Comparison of ENCODE assay signal across 8 mouse cellular contexts in genomic region chr4:134018038-134018778, GRCm38 (mm10). TPM values are rescaled to one million over a fixed set of nuclear protein-coding genes. Genes with fewer than 3 reads are reported as not detected.
A peak's percentile ranks its signal among the peaks of the same experiment; 100 is the strongest.
DNase-seq lines count a peak whose midpoint lies in the region; ATAC-seq lines count a peak whose summit lies in the region.

No protein-coding gene starts in this region.

- under 1% methylated on average over 45 of the region's 46 CpGs for WGBS in forebrain, embryonic 14.5 days
- under 1% methylated on average over 46 of the region's 46 CpGs for WGBS in liver, embryonic 11.5 days
- under 1% methylated on average over 46 of the region's 46 CpGs for WGBS in stomach, embryonic 15.5 days

- H3K9ac ChIP-seq in forebrain, embryonic 14.5 days (ENCODE audit: low read length): peak overlapping the region; percentile 45; the same call in 1 of the 2 replicates
- peak overlapping the region; percentile 56 for H3K9ac ChIP-seq in liver, embryonic 11.5 days (ENCODE audit: low read depth, low read length)
- H3K9ac ChIP-seq in stomach, embryonic 15.5 days: no peak overlapping the region

- no peaks in the 10 kb centered on the region for H3K36me3 ChIP-seq in forebrain, embryonic 14.5 days (ENCODE audit: control insufficient read depth, insufficient read depth, low read length)
- no peaks in the 10 kb centered on the region for H3K36me3 ChIP-seq in liver, embryonic 11.5 days (ENCODE audit: control insufficient read depth, insufficient read depth, low read length)
- H3K36me3 ChIP-seq in stomach, embryonic 15.5 days: no peaks in the 10 kb centered on the region

- H3K4me2 ChIP-seq in forebrain, embryonic 14.5 days (ENCODE audit: low read length): peak overlapping the region; percentile 50
- H3K4me2 ChIP-seq in liver, embryonic 11.5 days: peak overlapping the region; percentile 64
- H3K4me2 ChIP-seq in stomach, embryonic 15.5 days: peak overlapping the region; percentile 41

- H3K27me3 ChIP-seq in forebrain, embryonic 14.5 days (replicated peaks; ENCODE audit: control insufficient read depth, insufficient read depth, low read length): peaks cover 17% of the 10 kb centered on the region
- peaks cover 41% of the 10 kb centered on the region for H3K27me3 ChIP-seq in liver, embryonic 11.5 days (replicated peaks; ENCODE audit: control insufficient read depth, insufficient read depth, low read length)
- peaks cover 40% of the 10 kb centered on the region for H3K27me3 ChIP-seq in stomach, embryonic 15.5 days (replicated peaks)

- intact Hi-C loops in left cerebral cortex, postnatal 10 days (cut with DNase I): no loop called here

- H3K27ac ChIP-seq in forebrain, embryonic 14.5 days (ENCODE audit: low read depth, low read length): no peak overlapping the region
- peak overlapping the region; percentile 73 for H3K27ac ChIP-seq in liver, embryonic 11.5 days (ENCODE audit: low read depth, low read length)
- no peak overlapping the region for H3K27ac ChIP-seq in stomach, embryonic 15.5 days

- ATAC-seq in forebrain, embryonic 14.5 days: no peak
- no peak for ATAC-seq in liver, embryonic 11.5 days (replicated peaks; ENCODE audit: low FRiP score)
- ATAC-seq in stomach, embryonic 15.5 days (ENCODE audit: insufficient read depth, low FRiP score, low read depth): no peak

- peak overlapping the region; percentile 24 for H3K4me3 ChIP-seq in forebrain, embryonic 14.5 days (ENCODE audit: low read depth, low read length)
- peak overlapping the region; percentile 51 for H3K4me3 ChIP-seq in liver, embryonic 11.5 days (ENCODE audit: low read depth, low read length)
- no peak overlapping the region for H3K4me3 ChIP-seq in stomach, embryonic 15.5 days (replicated peaks)

- H3K4me1 ChIP-seq in forebrain, embryonic 14.5 days (ENCODE audit: control insufficient read depth, insufficient read depth, low read length): peaks cover 14% of the 10 kb centered on the region
- peaks cover 8% of the 10 kb centered on the region; the same call in 1 of the 2 replicates for H3K4me1 ChIP-seq in liver, embryonic 11.5 days (replicated peaks; ENCODE audit: control insufficient read depth, insufficient read depth, low read length)
- H3K4me1 ChIP-seq in stomach, embryonic 15.5 days: peaks cover 23% of the 10 kb centered on the region

- H3K9me3 ChIP-seq in forebrain, embryonic 14.5 days (replicated peaks; ENCODE audit: control insufficient read depth, low read length): no peaks in the 10 kb centered on the region
- H3K9me3 ChIP-seq in liver, embryonic 11.5 days (ENCODE audit: control insufficient read depth, low read length): no peaks in the 10 kb centered on the region
- H3K9me3 ChIP-seq in stomach, embryonic 15.5 days: no peaks in the 10 kb centered on the region

- peak; percentile 24 for DNase-seq in retina, embryonic 14.5 days (ENCODE audit: low spot score)
- DNase-seq in retina, postnatal 1 day: no peak
- DNase-seq in forebrain, embryonic 14.5 days (ENCODE audit: low spot score): peak; percentile 23
- peak; percentile 57 for DNase-seq in liver, embryonic 11.5 days (ENCODE audit: low spot score)
- no peak for DNase-seq in right cerebral cortex, adult 2 months (ENCODE audit: low spot score in 2 of 2)
- DNase-seq in kidney, postnatal 4 days: no peak
- no peak for DNase-seq in left cerebral cortex, postnatal 10 days (ENCODE audit: extremely low spot score in 1 of 2, low spot score in 2 of 2)

RNA-seq across cellular contexts. Expression of gene Lin28a, which starts 0.4 kb away (rescaled TPM):
- not detected in 2 replicates for polyA plus RNA-seq in forebrain, embryonic 14.5 days (2014; fragmentation: Nextera tagmentation; extraction: Ambion mirVana)
- polyA plus RNA-seq in liver, embryonic 11.5 days (2014; fragmentation: Nextera tagmentation; extraction: Ambion mirVana): 5.8 TPM in 2 replicates
- polyA plus RNA-seq in stomach, embryonic 15.5 days (2015; fragmentation: Nextera tagmentation; extraction: Ambion mirVana): 0.12 and 0.17 TPM in 2 replicates
- total RNA-seq in left cerebral cortex, postnatal 10 days (2021): not detected

RNA-seq across cellular contexts. Expression of gene Dhdds, which starts 17.5 kb away (rescaled TPM):
- 52.7 and 57.0 TPM in 2 replicates for polyA plus RNA-seq in forebrain, embryonic 14.5 days (2014; fragmentation: Nextera tagmentation; extraction: Ambion mirVana)
- 30.9 and 39.0 TPM in 2 replicates for polyA plus RNA-seq in liver, embryonic 11.5 days (2014; fragmentation: Nextera tagmentation; extraction: Ambion mirVana)
- polyA plus RNA-seq in stomach, embryonic 15.5 days (2015; fragmentation: Nextera tagmentation; extraction: Ambion mirVana): 39.9 and 41.5 TPM in 2 replicates
- 10 to 100 TPM; 57.1 to 61.4 TPM for total RNA-seq in left cerebral cortex, postnatal 10 days (2021)

RNA-seq across cellular contexts. Expression of gene Zfp683, which starts 35.4 kb away (rescaled TPM):
- not detected in 2 replicates for polyA plus RNA-seq in forebrain, embryonic 14.5 days (2014; fragmentation: Nextera tagmentation; extraction: Ambion mirVana)
- polyA plus RNA-seq in liver, embryonic 11.5 days (2014; fragmentation: Nextera tagmentation; extraction: Ambion mirVana): not detected in 2 replicates
- polyA plus RNA-seq in stomach, embryonic 15.5 days (2015; fragmentation: Nextera tagmentation; extraction: Ambion mirVana): not detected in 2 replicates
- total RNA-seq in left cerebral cortex, postnatal 10 days (2021): not detected

RNA-seq across cellular contexts. Expression of gene Crybg2, which starts 42.4 kb away (rescaled TPM):
- 0.72 and 1.9 TPM in 2 replicates for polyA plus RNA-seq in forebrain, embryonic 14.5 days (2014; fragmentation: Nextera tagmentation; extraction: Ambion mirVana)
- 1.2 and 1.7 TPM in 2 replicates for polyA plus RNA-seq in liver, embryonic 11.5 days (2014; fragmentation: Nextera tagmentation; extraction: Ambion mirVana)
- 11.1 and 11.9 TPM in 2 replicates for polyA plus RNA-seq in stomach, embryonic 15.5 days (2015; fragmentation: Nextera tagmentation; extraction: Ambion mirVana)
- total RNA-seq in left cerebral cortex, postnatal 10 days (2021): 1 to 10 TPM; 2.9 to 3.5 TPM

RNA-seq across cellular contexts. Expression of gene Hmgn2, which starts 49.8 kb away (rescaled TPM):
- 2,465 and 2,793 TPM in 2 replicates for polyA plus RNA-seq in forebrain, embryonic 14.5 days (2014; fragmentation: Nextera tagmentation; extraction: Ambion mirVana)
- 1,890 and 1,897 TPM in 2 replicates for polyA plus RNA-seq in liver, embryonic 11.5 days (2014; fragmentation: Nextera tagmentation; extraction: Ambion mirVana)
- polyA plus RNA-seq in stomach, embryonic 15.5 days (2015; fragmentation: Nextera tagmentation; extraction: Ambion mirVana): 1,858 and 2,056 TPM in 2 replicates
- 100 to 1,000 TPM; 181 to 183 TPM for total RNA-seq in left cerebral cortex, postnatal 10 days (2021)

Comparison
In these comparisons a context has a peak if more than half of its experiments do, and no peak if none do; other contexts are left out.
1. DNase-seq: peak in retina, embryonic 14.5 days (single experiment), forebrain, embryonic 14.5 days (single experiment) and liver, embryonic 11.5 days (single experiment); none in retina, postnatal 1 day (single experiment), right cerebral cortex, adult 2 months (0 of 2), kidney, postnatal 4 days (0 of 2) and left cerebral cortex, postnatal 10 days (0 of 2).
2. Peak in every context shown above with its lines, with median percentiles within 50 percentile points of each other: H3K4me2 ChIP-seq.